Mouse (Mus musculus) T-helper 17 cell (primary cell): ENCODE measurements around the gene Ube2k.
"Not testable (repeated sequence)": the region's sequence is repeated elsewhere in the genome, so short reads cannot be mapped to it uniquely, and the experiment has no call there.

Experiments used
- in situ Hi-C, 2 experiments: fragments of 300-600 bp; cut with MboI, MseI; formaldehyde crosslinking; loops; 1 replicate in 1 of 2; 2 replicates in 1 of 2; pipeline ENCODE4 v1.15.1; 2025; ENCODE audit warnings: high pct_unique_total_duplicates in 2 of 2

The Ube2k gene

GRCm38 (mm10) chr5:65536751-65537419 lies at the start of gene Ube2k, which contains the start of gene Smim14:
TSS of gene Ube2k (plus strand) at chr5:65537233.
TSS of gene Smim14 (minus strand) at chr5:65537184.
- in situ Hi-C loops: no loop called here

GRCm38 (mm10) chr5:65487381-65487780 lies 49.7 kb upstream of the Ube2k start:
- in situ Hi-C loops: no loop called here

- in situ Hi-C loops: no loop called here
Measured at GRCm38 (mm10) chr5:65488725-65489124, 48.3 kb upstream of the Ube2k start.

- in situ Hi-C loops: no loop called here
Measured at GRCm38 (mm10) chr5:65489830-65490229, 47.2 kb upstream of the Ube2k start.

GRCm38 (mm10) chr5:65491767-65492715 lies 45.0 kb upstream of the Ube2k start:
- in situ Hi-C loops: no loop called here

- in situ Hi-C loops: no loop called here
Measured at GRCm38 (mm10) chr5:65492716-65493531, 44.1 kb upstream of the Ube2k start, which contains the start of gene Gm43552. TSS of gene Gm43552 (minus strand) at chr5:65492833.

- in situ Hi-C loops: no loop called here
Measured at GRCm38 (mm10) chr5:65500231-65500630, 36.8 kb upstream of the Ube2k start.

- in situ Hi-C loops: no loop called here
Measured at GRCm38 (mm10) chr5:65501407-65501806, 35.6 kb upstream of the Ube2k start.

GRCm38 (mm10) chr5:65505786-65506185 lies 31.2 kb upstream of the Ube2k start:
- in situ Hi-C loops: no loop called here

- in situ Hi-C loops: no loop called here
Measured at GRCm38 (mm10) chr5:65508395-65508794, 28.6 kb upstream of the Ube2k start.

GRCm38 (mm10) chr5:65513506-65513905 lies 23.5 kb upstream of the Ube2k start:
- in situ Hi-C loops: no loop called here

- in situ Hi-C loops: no loop called here
Measured at GRCm38 (mm10) chr5:65514635-65515278, 22.3 kb upstream of the Ube2k start.

- in situ Hi-C loops: no loop called here
Measured at GRCm38 (mm10) chr5:65521803-65522202, 15.2 kb upstream of the Ube2k start.

- in situ Hi-C loops: no loop called here
Measured at GRCm38 (mm10) chr5:65524831-65525230, 12.2 kb upstream of the Ube2k start.

- in situ Hi-C loops: no loop called here
Measured at GRCm38 (mm10) chr5:65525674-65526443, 11.2 kb upstream of the Ube2k start.

- in situ Hi-C loops: no loop called here
Measured at GRCm38 (mm10) chr5:65531283-65531682, 5.8 kb upstream of the Ube2k start.

GRCm38 (mm10) chr5:65534496-65534895 lies 2.5 kb upstream of the Ube2k start:
- in situ Hi-C loops: no loop called here

GRCm38 (mm10) chr5:65535457-65536067 lies 1.5 kb upstream of the Ube2k start:
- in situ Hi-C loops: no loop called here

GRCm38 (mm10) chr5:65536068-65536465 lies 966 bp upstream of the Ube2k start:
- in situ Hi-C loops: not testable (repeated sequence)
